Mouse (Mus musculus): ENCODE results near the gene Lmo2. TPM values are rescaled to one million over a fixed set of nuclear protein-coding genes. Genes with fewer than 3 reads are reported as not detected.

The Lmo2 gene
- 10 to 100 TPM; 73.8 to 88.7 TPM for total RNA-seq (2023)

DNA sequence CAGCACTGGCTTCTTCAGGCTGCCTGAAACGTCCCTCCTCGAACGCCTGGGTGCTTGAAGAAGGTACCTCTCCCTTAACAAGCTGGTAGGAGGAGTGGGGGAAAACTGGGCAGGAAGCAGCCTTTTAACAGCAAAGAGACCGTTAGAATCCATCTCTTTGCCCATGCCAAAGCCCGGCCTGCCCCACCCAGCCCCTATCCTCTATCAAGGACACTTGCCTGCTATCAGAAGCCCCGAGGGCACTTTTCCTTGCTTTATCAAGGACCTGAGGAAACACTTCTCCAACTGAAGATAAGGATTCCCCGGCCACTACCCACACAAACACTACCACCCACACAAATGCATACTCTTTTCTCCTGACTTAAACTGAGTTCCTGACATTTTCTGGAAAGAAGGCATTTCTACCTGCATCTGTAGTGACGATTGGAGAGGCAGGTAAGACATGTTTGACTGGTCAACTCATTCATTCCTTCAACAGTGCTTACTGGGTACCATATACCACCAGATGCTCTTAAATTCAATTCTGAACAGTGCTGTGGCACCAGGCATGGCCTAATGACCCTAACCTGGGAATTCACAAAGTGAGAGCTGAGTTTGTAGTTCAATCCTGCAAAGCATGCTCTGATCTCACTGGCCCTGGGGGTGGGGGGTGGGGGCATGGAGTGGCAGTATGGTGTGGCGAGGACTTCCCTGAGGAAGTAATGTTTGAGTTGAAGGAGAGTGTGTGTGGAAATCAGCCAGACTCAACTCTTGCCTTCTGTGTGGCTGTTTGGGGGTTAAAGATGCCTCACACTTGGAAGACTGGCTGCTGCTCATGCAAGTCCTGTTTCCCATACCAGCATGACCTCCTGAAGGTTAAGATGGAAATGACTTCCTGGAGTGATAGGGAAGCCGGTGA lies at the start of gene Lmo2:
Gene Lmo2, plus strand, starts transcription at position 338 of the 898 bp plus-strand sequence.

GRCm38 (mm10) chr2:104027458-104028138 lies 69.8 kb downstream of the Lmo2 start, which contains the start of gene Fbxo3:
Gene Fbxo3, plus strand, starts transcription at chr2:104027721.

DNA sequence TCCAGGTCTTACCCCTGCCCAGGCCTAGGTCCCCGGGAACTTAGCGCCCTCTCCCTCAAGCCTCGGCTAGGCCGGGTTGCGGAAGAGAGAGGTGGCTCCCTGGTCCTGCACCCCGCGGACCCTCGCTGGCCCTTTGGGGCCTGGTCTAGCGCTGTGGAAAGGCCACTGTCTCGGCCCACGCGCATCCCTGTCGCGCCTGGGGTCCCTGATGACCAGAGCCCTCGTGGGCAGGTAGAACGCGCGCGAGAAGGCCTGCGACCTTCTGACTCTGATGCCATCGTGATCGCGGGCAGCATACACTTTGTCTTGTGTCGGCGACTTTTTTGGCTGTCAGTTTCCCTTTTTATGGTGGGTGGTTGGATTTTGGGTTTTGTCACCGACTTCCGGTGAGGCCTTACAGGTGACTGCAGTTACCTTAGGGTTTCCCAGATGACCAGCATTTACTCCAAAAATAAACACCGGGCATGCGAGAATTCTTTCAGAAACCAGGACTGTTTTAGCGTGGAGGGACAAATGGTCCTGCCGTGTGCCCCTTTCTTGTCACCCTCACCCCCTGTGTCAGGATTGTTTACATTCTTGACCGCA lies 70.4 kb downstream of the Lmo2 start, which contains the start of gene 4931422A03Rik:
Gene 4931422A03Rik, minus strand, starts transcription at position 223 of the 585 bp plus-strand sequence.

Other genes with a start within 250 kb of the Lmo2 start
- 10 to 100 TPM; 14.2 to 19.6 TPM for gene Nat10, start 196.7 kb upstream of the Lmo2 start, total RNA-seq (2023)
- gene Caprin1, start 160.3 kb upstream of the Lmo2 start, total RNA-seq (2023) = 100 to 1,000 TPM; 174 to 216 TPM
- 10 to 100 TPM; 31.7 to 36.1 TPM for gene Fbxo3, start 69.7 kb downstream of the Lmo2 start, total RNA-seq (2023)
- not detected for gene 4931422A03Rik, start 70.4 kb downstream of the Lmo2 start, total RNA-seq (2023)
- not detected for gene Gm10912, start 107.8 kb downstream of the Lmo2 start, total RNA-seq (2023)
- gene Gm10799, start 110.6 kb downstream of the Lmo2 start, total RNA-seq (2023) = not detected
- gene Cd59b, start 111.9 kb downstream of the Lmo2 start, total RNA-seq (2023) = 1 to 10 TPM in 1 of 2 experiments, not detected in 1; 1.6 TPM
- 1 to 10 TPM in 1 of 2 experiments, under 1 TPM in 1; 0.37 to 1.4 TPM for gene Cd59a, start 137.8 kb downstream of the Lmo2 start, total RNA-seq (2023)
- gene A930018P22Rik, start 164.8 kb downstream of the Lmo2 start, total RNA-seq (2023) = not detected